Mouse (Mus musculus) bone marrow macrophage, adult 2 months (primary cell): Measurements from ENCODE around the gene Fxyd7.

ENCODE experiments used
- CTCF ChIP-seq: IDR thresholded peaks from 2 replicates; pipeline ENCODE4 v1.5.1; 2012; ENCODE audit warnings: low read depth, mild to moderate bottlenecking, low read length, moderate library complexity
- POLR2A ChIP-seq: IDR thresholded peaks from 2 replicates; pipeline ENCODE4 v1.6.1; 2012; ENCODE audit warnings: mild to moderate bottlenecking, low read depth, low read length, borderline replicate concordance

GRCm38 (mm10) chr7:31072326-31072725 lies 21.1 kb upstream of the Fxyd7 start:
- no peak for TF ChIP-seq CTCF
- TF ChIP-seq POLR2A, result no peak
